Mouse (Mus musculus): ENCODE measurements around the gene Taok3.

- no peak for TF ChIP-seq GATA1 (IDR thresholded peaks at IDR 0.05; ENCODE audit: low read length)
- no peak for TF ChIP-seq TAL1 (IDR thresholded peaks at IDR 0.05; ENCODE audit: low read length)
These were observed 159.7 kb downstream of the Taok3 start for GRCm38 (mm10) chr5:117279669-117280050.
